Mouse (Mus musculus) liver, embryonic 14.5 days (tissue): ENCODE results near the gene Trp53.

ENCODE experiments used
- CTCF ChIP-seq: IDR thresholded peaks from 2 replicates; pipeline ENCODE4 v1.5.1; 2016; ENCODE audit warnings: antibody characterized with exemption, low read depth, control low read depth
- EP300 ChIP-seq: IDR thresholded peaks from 2 replicates; pipeline ENCODE4 v1.6.1; 2016; ENCODE audit warnings: antibody characterized with exemption, low read depth

DNA sequence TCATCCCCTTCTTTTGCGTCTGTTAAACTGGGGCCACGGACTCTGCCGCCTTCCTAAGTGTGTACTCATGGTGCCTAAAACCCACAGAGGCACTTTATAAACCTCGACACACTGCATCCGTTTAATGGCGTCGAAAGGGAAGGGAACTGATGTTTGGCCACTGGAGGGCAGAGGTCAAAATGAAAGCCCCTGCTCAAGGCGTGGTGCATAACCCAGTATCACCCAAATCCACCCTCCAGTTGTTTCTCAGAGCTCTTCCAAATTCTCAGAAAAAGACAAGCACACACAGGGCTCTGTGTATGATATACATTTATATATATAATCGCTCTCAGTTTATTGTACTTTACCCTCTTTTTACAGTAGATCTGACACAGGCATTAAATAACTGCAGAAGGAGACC lies 19.3 kb downstream of the Trp53 start:
- TF ChIP-seq EP300, result peak; percentile 19; the same call in 1 of the 2 replicates
- peak; percentile 43; the same call in 1 of the 2 replicates for TF ChIP-seq CTCF
